Mouse (Mus musculus): ENCODE data around the gene Slc25a45. TPM values are rescaled to one million over a fixed set of nuclear protein-coding genes. Genes with fewer than 3 reads are reported as not detected.

Slc25a45 gene
- polyA plus RNA-seq (2016; fragmentation: Nextera tagmentation; extraction: Ambion mirVana): 1.3 and 1.8 TPM in 2 replicates

DNA sequence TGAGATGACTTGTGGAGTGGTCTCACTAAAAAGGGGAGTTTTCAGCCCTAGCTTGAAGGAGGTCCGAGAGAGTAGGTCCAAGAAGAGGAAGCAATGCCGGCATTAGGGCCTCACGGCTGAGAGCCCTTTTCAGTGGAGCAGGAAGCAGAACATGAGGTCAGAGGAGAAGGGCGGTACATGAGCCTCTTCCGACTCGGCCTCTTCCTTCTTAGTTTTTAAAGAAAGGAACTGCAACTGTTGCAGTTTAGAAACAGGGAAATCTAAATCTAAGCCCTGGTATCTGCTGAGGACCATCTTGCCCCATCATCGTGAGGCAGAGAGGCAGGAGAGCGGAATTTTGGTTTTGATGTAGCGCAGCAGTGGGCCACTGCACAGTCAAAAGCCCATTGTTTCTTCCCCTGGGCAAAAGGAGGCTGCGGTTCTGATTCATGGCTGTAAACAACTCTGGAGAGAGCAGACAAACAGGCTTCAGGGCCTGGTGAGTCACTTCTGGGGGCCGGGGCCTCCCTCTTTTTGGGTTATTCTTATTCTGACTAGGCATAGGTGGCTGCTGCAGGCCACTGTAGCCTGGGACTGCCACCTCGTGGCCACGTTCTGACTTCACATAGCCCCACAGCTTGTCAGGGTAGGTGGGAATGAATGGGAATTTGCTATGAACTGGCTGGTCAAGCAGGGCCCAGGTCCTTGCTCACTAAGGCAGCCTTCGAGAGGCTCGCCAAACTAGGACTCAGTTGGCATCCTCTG, at the start of gene Slc25a45:
Slc25a45 (plus strand) TSS at position 191 of the 744 bp plus-strand sequence.
- no peaks in the 10 kb centered on the region for H3K9me3 ChIP-seq
- peaks cover 33% of the 10 kb centered on the region for H3K4me1 ChIP-seq
- peaks cover 5% of the 10 kb centered on the region; the same call in 1 of the 2 replicates for H3K36me3 ChIP-seq (replicated peaks)
- peak; percentile 33; the same call in 1 of the 2 replicates for ATAC-seq (ENCODE audit: low FRiP score)
- 0 out of 2 replicates have a peak within 1 kb of the TSS, but pooled peaks have one; percentile 31 for H3K27ac ChIP-seq
- no peak within 1 kb of the TSS for H3K9ac ChIP-seq
- no peaks in the 10 kb centered on the region for H3K27me3 ChIP-seq
- WGBS: 41% methylated on average over 15 of the region's 15 CpGs
- H3K4me2 ChIP-seq: 0 out of 2 replicates have a peak within 1 kb of the TSS, but pooled peaks have one; percentile 0
- H3K4me3 ChIP-seq (replicated peaks): no peak within 1 kb of the TSS

DNA sequence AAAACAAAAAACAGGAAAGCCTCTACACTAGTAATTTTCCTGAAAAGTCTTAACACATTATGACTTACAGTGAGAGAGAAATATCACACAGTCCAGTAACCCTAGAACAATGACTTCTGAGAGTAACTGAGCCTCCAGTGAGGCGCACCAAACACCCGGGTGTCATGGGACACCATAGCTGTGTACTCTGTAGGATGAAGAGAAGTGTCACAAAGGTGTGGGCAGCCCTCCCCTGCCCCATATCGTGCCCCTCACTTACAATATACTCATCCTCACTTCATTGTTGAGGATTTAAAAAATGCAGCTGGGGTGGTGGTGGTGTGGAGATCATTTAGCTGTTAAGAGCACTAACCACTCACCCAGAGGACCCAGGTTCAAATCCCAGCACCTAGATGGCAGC, 49.5 kb upstream of the Slc25a45 start:
- H3K4me3 ChIP-seq (replicated peaks): no peak overlapping the region
- H3K4me2 ChIP-seq: no peak overlapping the region
- H3K9me3 ChIP-seq: 0 out of 2 replicates have a peak, but pooled peaks cover 1% of the 10 kb centered on the region
- H3K27ac ChIP-seq: no peak overlapping the region
- H3K9ac ChIP-seq: no peak overlapping the region
- 0 out of 2 replicates have a peak, but pooled peaks cover 10% of the 10 kb centered on the region for H3K27me3 ChIP-seq
- H3K36me3 ChIP-seq (replicated peaks): no peaks in the 10 kb centered on the region
- ATAC-seq (ENCODE audit: low FRiP score): no peak
- WGBS: 90% methylated on average over 3 of the region's 3 CpGs
- peaks cover 17% of the 10 kb centered on the region for H3K4me1 ChIP-seq

DNA sequence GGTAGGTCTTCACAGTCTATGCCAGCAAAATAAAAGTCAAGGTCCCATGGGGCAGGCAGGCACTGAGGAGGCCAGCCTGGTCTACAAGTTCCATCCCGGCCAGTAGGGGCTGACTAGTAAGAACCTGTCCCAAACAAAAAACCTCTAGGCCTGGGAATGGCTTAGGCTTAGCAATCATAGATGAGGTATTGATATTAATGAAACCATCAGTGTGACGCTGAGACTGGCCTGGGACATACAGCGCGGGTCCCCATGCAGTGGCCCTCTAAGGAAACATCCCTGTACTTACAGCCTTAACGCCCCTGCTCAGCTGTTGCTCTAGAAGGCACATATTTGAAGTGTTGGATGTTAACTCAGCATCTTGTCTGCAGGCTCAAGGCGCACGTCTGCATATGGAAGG, 48.7 kb upstream of the Slc25a45 start:
- H3K27ac ChIP-seq: no peak overlapping the region
- no peak for ATAC-seq (ENCODE audit: low FRiP score)

DNA sequence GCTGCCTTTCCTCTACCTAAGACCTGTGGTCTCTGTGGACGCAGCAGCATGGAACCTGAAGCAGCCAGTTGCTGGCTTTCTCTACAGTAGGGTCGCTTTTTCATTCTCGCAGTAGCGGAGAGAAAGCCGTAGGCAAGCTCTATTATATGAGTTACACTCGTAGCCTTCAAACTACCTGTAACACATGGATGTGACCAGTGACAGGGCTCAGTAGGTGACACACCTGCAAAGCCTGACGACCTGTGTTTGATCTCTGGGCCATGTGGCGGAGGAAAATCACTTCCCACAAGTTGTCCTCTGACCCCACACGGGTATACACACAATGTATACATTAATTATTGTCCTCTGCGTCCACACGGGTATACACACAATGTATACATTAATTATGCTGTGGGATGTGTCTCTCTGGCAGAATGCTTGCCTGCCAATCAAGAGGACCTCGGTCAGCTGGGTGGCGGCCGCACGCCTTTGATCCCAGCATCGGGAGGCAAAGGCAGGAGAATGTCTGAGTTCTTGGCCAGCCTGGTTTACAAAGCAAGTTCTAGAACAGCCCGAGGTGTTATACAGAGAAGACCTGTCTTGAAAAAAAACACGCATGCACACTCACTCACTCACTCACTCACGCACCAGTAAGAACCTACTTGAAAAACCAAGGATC, 47.5 kb upstream of the Slc25a45 start:
- H3K27ac ChIP-seq: no peak overlapping the region
- H3K4me3 ChIP-seq (replicated peaks): no peak overlapping the region
- H3K4me2 ChIP-seq: no peak overlapping the region
- H3K27me3 ChIP-seq: no peaks in the 10 kb centered on the region
- peaks cover 12% of the 10 kb centered on the region; the same call in 1 of the 2 replicates for H3K4me1 ChIP-seq
- no peak overlapping the region for H3K9ac ChIP-seq
- ATAC-seq (ENCODE audit: low FRiP score): no peak
- H3K9me3 ChIP-seq: 0 out of 2 replicates have a peak, but pooled peaks cover 3% of the 10 kb centered on the region
- WGBS: 80% methylated on average over 19 of the region's 19 CpGs
- no peaks in the 10 kb centered on the region for H3K36me3 ChIP-seq (replicated peaks)

More for the DNA sequence above, 48.7 kb upstream of the Slc25a45 start:
- Histone ChIP-seq H3K36me3 (replicated peaks) (no peaks in the 10 kb centered on the region), H3K4me2 (no peak overlapping the region), H3K4me3 (replicated peaks) (no peak overlapping the region), H3K27me3 (0 out of 2 replicates have a peak, but pooled peaks cover 8% of the 10 kb centered on the region), H3K9me3 (0 out of 2 replicates have a peak, but pooled peaks cover 3% of the 10 kb centered on the region), H3K9ac (no peak overlapping the region), H3K4me1 (peaks cover 12% of the 10 kb centered on the region; the same call in 1 of the 2 replicates)
- WGBS: 94% methylated on average over 7 of the region's 7 CpGs

DNA sequence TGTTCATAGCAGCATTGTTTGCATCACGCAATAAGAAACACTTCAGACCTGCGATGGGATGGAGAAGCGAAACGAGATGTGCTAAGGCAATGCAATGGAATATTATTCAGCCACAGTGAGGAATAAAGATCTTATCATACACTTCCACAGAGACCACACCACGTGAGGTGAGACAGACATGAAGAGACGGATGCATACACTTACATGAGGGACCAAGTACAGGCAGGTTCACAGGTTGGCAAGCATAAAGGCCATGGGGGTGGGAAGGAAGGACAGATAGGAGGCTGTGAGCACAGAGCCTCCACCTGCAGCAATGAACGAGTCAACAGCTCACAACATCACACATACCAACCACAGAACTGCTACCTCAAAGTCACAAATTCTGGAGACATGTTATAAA, 46.8 kb upstream of the Slc25a45 start:
- Histone ChIP-seq H3K27me3 (no peaks in the 10 kb centered on the region), H3K9me3 (0 out of 2 replicates have a peak, but pooled peaks cover 3% of the 10 kb centered on the region), H3K27ac (no peak overlapping the region), H3K4me1 (peaks cover 12% of the 10 kb centered on the region; the same call in 1 of the 2 replicates), H3K9ac (no peak overlapping the region), H3K36me3 (replicated peaks) (no peaks in the 10 kb centered on the region), H3K4me3 (replicated peaks) (no peak overlapping the region), H3K4me2 (no peak overlapping the region)
- ATAC-seq (ENCODE audit: low FRiP score): no peak
- 93% methylated on average over 7 of the region's 7 CpGs for WGBS

DNA sequence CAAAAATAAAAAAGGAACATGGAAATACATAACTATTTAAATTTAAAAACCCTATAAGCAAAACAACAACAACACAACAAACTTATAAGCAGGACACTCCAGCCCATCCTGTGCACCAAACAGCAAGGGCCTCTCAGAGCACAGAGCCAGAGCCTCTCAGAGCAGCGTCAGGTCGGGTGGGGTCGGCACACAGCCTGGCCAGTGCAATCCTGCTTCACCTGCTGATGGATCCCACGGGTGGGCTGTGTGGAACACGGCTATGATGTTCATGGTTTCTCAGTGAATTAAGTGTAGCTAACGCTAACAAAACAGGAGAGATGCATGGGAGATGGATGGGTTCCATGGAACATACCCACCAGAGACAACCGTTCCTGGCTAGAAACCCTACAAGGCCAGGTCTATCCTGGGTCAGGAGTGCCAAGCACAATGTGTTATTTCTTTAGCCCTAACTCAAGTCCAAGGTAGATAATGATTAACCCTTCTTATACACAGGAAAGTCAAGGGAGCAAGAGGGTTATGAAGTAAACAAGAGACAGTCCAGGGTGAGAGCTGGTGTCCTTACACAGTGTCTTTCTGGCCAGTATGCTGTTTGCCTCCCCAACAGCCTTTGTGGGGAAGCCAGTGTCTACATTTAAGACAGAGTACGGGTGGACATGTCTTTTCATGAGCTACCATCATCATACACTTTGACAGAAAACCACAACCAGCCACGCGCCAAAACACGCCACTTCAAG, 46.2 kb upstream of the Slc25a45 start:
- H3K9me3 ChIP-seq: 0 out of 2 replicates have a peak, but pooled peaks cover 3% of the 10 kb centered on the region
- H3K4me3 ChIP-seq (replicated peaks): no peak overlapping the region
- H3K4me2 ChIP-seq: no peak overlapping the region
- no peaks in the 10 kb centered on the region for H3K36me3 ChIP-seq (replicated peaks)
- H3K27ac ChIP-seq: no peak overlapping the region
- no peak overlapping the region for H3K9ac ChIP-seq
- WGBS: 91% methylated on average over 11 of the region's 11 CpGs
- ATAC-seq (ENCODE audit: low FRiP score): no peak
- peaks cover 12% of the 10 kb centered on the region; the same call in 1 of the 2 replicates for H3K4me1 ChIP-seq
- no peaks in the 10 kb centered on the region for H3K27me3 ChIP-seq

DNA sequence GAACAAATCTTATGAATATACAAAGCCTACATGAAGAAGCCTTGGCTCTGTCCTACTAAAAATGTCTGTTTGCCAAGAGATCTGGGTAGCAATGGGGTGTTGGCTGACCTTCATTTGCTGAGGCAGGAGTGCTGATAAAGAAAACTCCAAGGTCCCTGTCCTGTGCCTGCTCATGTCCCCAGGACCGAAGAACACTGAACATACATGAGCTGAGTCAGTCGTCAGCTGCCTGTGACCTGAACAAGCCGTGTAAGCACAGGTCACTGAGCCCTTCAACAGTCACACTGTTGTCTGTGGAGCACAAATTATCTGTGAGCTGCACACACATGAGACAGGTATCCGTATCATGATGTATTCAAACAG, 45.7 kb upstream of the Slc25a45 start:
- Histone ChIP-seq H3K4me3 (replicated peaks) (no peak overlapping the region), H3K9ac (no peak overlapping the region), H3K27me3 (no peaks in the 10 kb centered on the region), H3K27ac (no peak overlapping the region), H3K4me1 (peaks cover 12% of the 10 kb centered on the region; the same call in 1 of the 2 replicates), H3K9me3 (0 out of 2 replicates have a peak, but pooled peaks cover 3% of the 10 kb centered on the region), H3K4me2 (no peak overlapping the region), H3K36me3 (replicated peaks) (no peaks in the 10 kb centered on the region)
- no peak for ATAC-seq (ENCODE audit: low FRiP score)
- 92% methylated on average over 4 of the region's 4 CpGs for WGBS

DNA sequence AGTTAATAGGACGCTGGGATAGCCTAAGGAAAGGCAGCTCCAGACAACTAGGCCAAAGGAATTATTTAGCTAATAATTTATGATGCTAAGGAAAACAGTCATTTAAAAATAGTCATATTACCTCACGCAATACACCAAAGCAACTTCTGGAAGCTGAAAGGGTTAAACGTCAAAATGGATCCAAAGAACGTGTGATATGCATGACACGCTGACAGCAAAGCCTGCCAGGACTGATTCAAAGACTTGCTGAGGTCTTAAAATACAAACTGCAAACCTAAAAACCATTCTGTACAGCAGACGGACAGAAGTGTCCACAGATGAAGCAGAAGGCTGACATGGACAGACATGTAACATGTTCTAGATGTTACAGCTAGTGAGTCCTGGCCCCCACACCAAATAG, 45.3 kb upstream of the Slc25a45 start:
- H3K27me3 ChIP-seq: no peaks in the 10 kb centered on the region
- no peak overlapping the region for H3K4me3 ChIP-seq (replicated peaks)
- WGBS: 79% methylated on average over 6 of the region's 6 CpGs
- no peak overlapping the region for H3K27ac ChIP-seq
- no peak for ATAC-seq (ENCODE audit: low FRiP score)
- peaks cover 12% of the 10 kb centered on the region; the same call in 1 of the 2 replicates for H3K4me1 ChIP-seq
- no peaks in the 10 kb centered on the region for H3K36me3 ChIP-seq (replicated peaks)
- H3K4me2 ChIP-seq: no peak overlapping the region
- 0 out of 2 replicates have a peak, but pooled peaks cover 3% of the 10 kb centered on the region for H3K9me3 ChIP-seq
- H3K9ac ChIP-seq: no peak overlapping the region

DNA sequence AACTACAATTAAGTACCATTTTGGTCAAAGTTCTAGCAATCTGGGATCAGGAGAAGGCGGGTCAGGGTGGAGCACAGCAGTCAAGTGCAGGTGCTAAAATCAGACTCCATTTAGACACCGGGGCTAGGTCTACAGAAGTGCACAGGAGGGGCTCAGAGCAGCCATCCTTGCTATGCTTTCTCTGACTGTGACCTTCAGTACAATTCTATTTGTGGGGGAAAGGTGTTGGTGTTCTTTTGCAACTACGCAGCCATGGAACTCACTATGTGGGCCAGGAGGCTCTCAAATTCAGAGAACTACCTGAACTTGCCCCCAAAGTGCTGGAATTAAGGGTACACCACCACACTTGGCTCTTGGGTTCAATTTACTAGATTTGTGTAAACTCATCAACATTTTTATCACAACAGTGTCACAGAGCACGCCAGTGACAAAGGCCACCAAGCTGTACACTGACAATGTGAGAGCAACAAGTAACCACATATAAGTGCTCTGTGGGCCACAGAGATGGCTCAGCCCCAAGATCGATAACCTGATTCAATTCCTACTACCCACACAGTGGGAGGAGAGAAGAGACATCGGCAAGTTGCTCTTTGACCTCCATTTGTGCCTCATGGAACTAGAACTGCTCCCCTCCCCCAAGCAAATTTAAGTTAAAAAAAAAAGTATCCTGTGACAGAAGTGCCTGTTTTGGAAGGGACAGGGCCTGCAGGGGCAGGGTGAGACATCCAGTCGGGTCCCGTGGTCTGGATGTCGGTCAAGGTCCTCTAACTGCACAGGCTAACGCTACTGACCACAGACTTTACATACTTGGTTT, 44.1 kb upstream of the Slc25a45 start:
- H3K9me3 ChIP-seq: 0 out of 2 replicates have a peak, but pooled peaks cover 3% of the 10 kb centered on the region
- no peak overlapping the region for H3K4me2 ChIP-seq
- H3K27me3 ChIP-seq: no peaks in the 10 kb centered on the region
- WGBS: 92% methylated on average over 10 of the region's 10 CpGs
- no peak overlapping the region for H3K9ac ChIP-seq
- no peaks in the 10 kb centered on the region for H3K36me3 ChIP-seq (replicated peaks)
- peaks cover 12% of the 10 kb centered on the region; the same call in 1 of the 2 replicates for H3K4me1 ChIP-seq
- H3K4me3 ChIP-seq (replicated peaks): no peak overlapping the region
- ATAC-seq (ENCODE audit: low FRiP score): no peak
- H3K27ac ChIP-seq: no peak overlapping the region

DNA sequence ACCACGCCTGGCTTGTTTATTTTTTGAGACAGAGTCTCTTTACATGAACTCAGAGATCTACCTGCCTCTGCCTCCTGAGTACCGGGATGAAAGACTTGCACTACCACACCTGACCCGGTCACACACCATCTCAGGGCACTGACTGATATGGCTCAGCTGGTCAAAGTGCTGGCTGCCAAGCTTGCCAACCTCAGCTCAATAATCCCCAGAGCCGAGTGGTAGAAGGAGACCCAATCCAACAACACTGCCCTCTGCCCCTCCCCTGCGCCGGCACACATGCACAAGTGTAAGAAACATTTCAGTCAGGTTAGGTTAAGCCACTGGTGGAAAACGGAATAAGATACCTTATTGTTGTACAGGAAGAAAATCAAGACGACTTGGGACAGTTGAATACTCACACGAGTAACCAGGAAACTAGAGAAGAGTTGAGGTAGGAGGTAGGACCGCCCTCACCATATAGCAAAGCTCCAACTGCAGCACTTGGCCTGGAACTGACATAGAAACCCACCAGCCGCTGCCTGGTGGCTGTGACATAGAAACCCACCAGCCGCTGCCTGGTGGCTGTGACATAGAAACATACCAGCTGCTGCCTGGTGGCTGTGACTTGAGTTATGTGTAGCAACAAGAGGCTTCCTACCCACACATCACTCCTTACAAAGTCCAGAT, 43.2 kb upstream of the Slc25a45 start:
- H3K9ac ChIP-seq: no peak overlapping the region
- 94% methylated on average over 12 of the region's 12 CpGs for WGBS
- H3K27me3 ChIP-seq: no peaks in the 10 kb centered on the region
- no peak for ATAC-seq (ENCODE audit: low FRiP score)
- H3K36me3 ChIP-seq (replicated peaks): no peaks in the 10 kb centered on the region
- H3K9me3 ChIP-seq: 0 out of 2 replicates have a peak, but pooled peaks cover 3% of the 10 kb centered on the region
- H3K4me2 ChIP-seq: no peak overlapping the region
- no peak overlapping the region for H3K4me3 ChIP-seq (replicated peaks)
- peaks cover 8% of the 10 kb centered on the region; the same call in 1 of the 2 replicates for H3K4me1 ChIP-seq
- H3K27ac ChIP-seq: no peak overlapping the region

Data from forebrain, embryonic 12.5 days (tissue).